Mouse (Mus musculus) bone marrow, adult 2 months (tissue): ENCODE data around the gene Ubac1. TPM values are rescaled to one million over a fixed set of nuclear protein-coding genes. Genes with fewer than 3 reads are reported as not detected.

Experiments used
- H3K27ac ChIP-seq: fragments of 200-500 bp; 2 replicates; pipeline ENCODE4 v1.5.1; 2012; ENCODE audit warnings: low read depth, mild to moderate bottlenecking, control low read depth, inconsistent platforms, low read length; ENCODE audit not compliant: control insufficient read depth, poor library complexity, insufficient read depth
- H3K4me1 ChIP-seq: fragments of 200-500 bp; 2 replicates; pipeline ENCODE4 v1.6.1; 2011; ENCODE audit warnings: low read length; ENCODE audit not compliant: control insufficient read depth, insufficient read depth
- H3K4me3 ChIP-seq: fragments of 200-500 bp; replicated peaks from 2 replicates; pipeline ENCODE3; 2011; ENCODE audit warnings: mild to moderate bottlenecking, low read depth, low read length, control low read depth; ENCODE audit not compliant: control insufficient read depth
- CTCF ChIP-seq: fragments of 200-500 bp; IDR thresholded peaks from 2 replicates; pipeline ENCODE4 v1.5.1; 2011; ENCODE audit warnings: low read length, control low read depth; ENCODE audit not compliant: control insufficient read depth, insufficient read depth
- POLR2A ChIP-seq: fragments of 200-500 bp; IDR thresholded peaks from 2 replicates; pipeline ENCODE4 v1.6.1; 2011; ENCODE audit warnings: low read depth, mild to moderate bottlenecking, control low read depth, low read length, borderline replicate concordance; ENCODE audit not compliant: control insufficient read depth
- WGBS: fragments of 180-500 bp; shearing (Covaris S2); methylation state at CpG from one replicate; pipeline ENCODE4 v1.1.7; 2018; 5-methylcytosine and 5-hydroxymethylcytosine counted together
- polyA plus RNA-seq: library from polyadenylated mRNA; stranded (reverse); fragments of >200 nt; gene quantifications from 2 replicates; pipeline ENCODE4 v1.2.4, GENCODE M21; 2011; ENCODE audit warnings: low replicate concordance; ENCODE audit not compliant: missing spikeins, insufficient read depth, insufficient read length

Ubac1 gene
- polyA plus RNA-seq, 1 experiment: 452 TPM

DNA sequence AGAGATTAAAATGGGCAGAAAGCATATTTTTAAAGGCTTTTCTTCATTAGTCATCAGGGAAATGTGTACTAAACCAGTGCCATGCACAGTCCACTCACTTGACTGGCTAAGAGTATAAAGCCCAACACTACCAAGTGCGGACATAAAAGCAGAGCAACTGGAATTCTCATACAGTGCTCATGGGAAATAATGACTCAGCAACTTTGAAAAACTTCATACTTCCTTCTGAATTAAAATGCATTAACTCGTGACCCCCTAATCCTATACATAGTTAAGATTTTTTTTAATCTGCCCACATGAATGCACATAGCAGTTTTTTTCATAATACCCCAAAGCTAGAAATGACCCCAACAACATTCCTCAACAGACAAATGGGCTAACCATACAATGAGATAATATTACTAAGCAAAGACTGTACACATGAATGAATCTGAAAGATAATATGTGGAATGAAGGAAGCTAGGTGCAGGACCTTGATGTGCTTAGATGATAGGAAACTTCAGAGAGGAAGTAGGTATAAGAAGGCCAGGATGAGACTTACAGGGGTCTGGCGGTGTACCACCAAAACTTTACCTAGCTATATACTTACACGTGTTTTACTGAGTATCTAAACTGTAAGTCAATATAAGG, 46.3 kb downstream of the Ubac1 start:
- TF ChIP-seq POLR2A: no peak
- TF ChIP-seq CTCF: no peak
- Histone ChIP-seq H3K4me1 (no peaks in the 10 kb centered on the region; the same call in 1 of the 2 replicates), H3K4me3 (no peak overlapping the region), H3K27ac (no peak overlapping the region)
- 71% methylated on average over 4 of the region's 4 CpGs for WGBS

DNA sequence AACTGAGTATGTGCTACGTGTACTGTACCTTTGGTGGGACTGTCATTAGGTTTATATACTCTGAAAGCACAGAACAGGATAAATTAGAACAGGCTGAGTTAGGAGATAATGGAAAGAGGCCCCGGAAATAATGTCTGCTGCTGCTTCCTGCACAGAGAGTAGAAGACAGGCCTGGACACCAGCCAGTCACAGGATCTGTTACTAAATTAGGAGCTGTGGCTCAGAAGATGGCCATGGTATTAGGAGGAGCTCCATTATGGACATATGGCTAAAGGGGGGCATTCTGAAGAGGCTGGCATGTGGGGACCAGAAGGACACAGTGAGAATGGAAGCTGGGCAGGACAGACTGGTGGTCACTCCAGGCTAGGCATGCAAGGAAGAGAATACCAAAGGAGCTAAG, 51.1 kb downstream of the Ubac1 start:
- H3K27ac ChIP-seq: no peak overlapping the region
- TF ChIP-seq POLR2A (no peak), CTCF (no peak)
- no peaks in the 10 kb centered on the region for H3K4me1 ChIP-seq
- 29% methylated on average over 2 of the region's 2 CpGs for WGBS
- H3K4me3 ChIP-seq: no peak overlapping the region

- Histone ChIP-seq H3K4me3 (no peak overlapping the region), H3K27ac (no peak overlapping the region), H3K4me1 (no peaks in the 10 kb centered on the region)
- TF ChIP-seq POLR2A (no peak), CTCF (no peak)
- WGBS: 87% methylated on average over 4 of the region's 4 CpGs
Measured at GRCm38 (mm10) chr2:25969319-25969718, 52.2 kb downstream of the Ubac1 start.

GRCm38 (mm10) chr2:25949291-25949690, 72.3 kb downstream of the Ubac1 start:
- H3K4me1 ChIP-seq: no peaks in the 10 kb centered on the region
- no peak overlapping the region for H3K27ac ChIP-seq
- TF ChIP-seq CTCF: no peak
- TF ChIP-seq POLR2A: no peak
- WGBS: 87% methylated on average over 3 of the region's 3 CpGs
- no peak overlapping the region for H3K4me3 ChIP-seq

Other genes starting within 250 kb of the Ubac1 start
- not detected in 2 replicates for gene Lcn11, start 244.7 kb downstream of the Ubac1 start, polyA plus RNA-seq
- not detected in 2 replicates for gene Gm13539, start 239.5 kb downstream of the Ubac1 start, polyA plus RNA-seq
- not detected in 2 replicates for gene Glt6d1, start 205.9 kb downstream of the Ubac1 start, polyA plus RNA-seq
- gene Lcn9, start 198.6 kb downstream of the Ubac1 start, polyA plus RNA-seq: not detected in 2 replicates
- gene Sohlh1, start 174.5 kb downstream of the Ubac1 start, polyA plus RNA-seq: not detected in 2 replicates
- 1.8 and 4.8 TPM in 2 replicates for gene Kcnt1, start 158.0 kb downstream of the Ubac1 start, polyA plus RNA-seq
- 13.0 and 18.9 TPM in 2 replicates for gene Camsap1, start 38.5 kb downstream of the Ubac1 start, polyA plus RNA-seq
- gene Nacc2, start 101.5 kb upstream of the Ubac1 start, polyA plus RNA-seq: 4.0 and 5.8 TPM in 2 replicates
- gene Lhx3, start 186.5 kb upstream of the Ubac1 start, polyA plus RNA-seq: not detected in 2 replicates
- 2.2 and 2.6 TPM in 2 replicates for gene Qsox2, start 215.8 kb upstream of the Ubac1 start, polyA plus RNA-seq